Mouse (Mus musculus) liver, embryonic 14.5 days (tissue): ENCODE data around the gene Ccer2. TPM values are rescaled to one million over a fixed set of nuclear protein-coding genes. Genes with fewer than 3 reads are reported as not detected.

Experiments used
- ATAC-seq: fragments of 200-750 bp; cut with Nextera tagmentation; 2 replicates; pipeline ENCODE4 v1.8.0; 2017; ENCODE audit warnings: moderate number of reproducible peaks, mild to moderate bottlenecking, moderate library complexity; ENCODE audit not compliant: insufficient read depth
- DNase-seq, 3 experiments: peaks; one replicate each; pipeline ENCODE4 v3.0.0-alpha.2; 2012 to 2013; ENCODE audit warnings: low read depth in 3 of 3, low spot score in 3 of 3
- H3K27ac ChIP-seq: fragments of 300-500 bp; sonication (generic); 2 replicates; pipeline ENCODE4 v1.5.1; 2014; ENCODE audit warnings: moderate library complexity, mild to moderate bottlenecking, control low read depth, inconsistent platforms
- H3K27me3 ChIP-seq: fragments of 300-500 bp; sonication (generic); 2 replicates; pipeline ENCODE4 v1.6.1; 2014; ENCODE audit warnings: mild to moderate bottlenecking, low read length, moderate library complexity; ENCODE audit not compliant: control insufficient read depth, insufficient read depth
- H3K36me3 ChIP-seq: fragments of 300-500 bp; sonication (generic); replicated peaks from 2 replicates; pipeline ENCODE4 v1.6.1; 2014; ENCODE audit warnings: low read depth; ENCODE audit not compliant: control insufficient read depth, insufficient read depth
- H3K4me1 ChIP-seq, 2 experiments: fragments of 200-500 bp in 1 of 2; fragments of 300-500 bp in 1 of 2; sonication (generic) in 1 of 2; replicated peaks; 2 replicates each; pipeline ENCODE4 v1.6.1; 2012 to 2014; ENCODE audit warnings: antibody characterized with exemption in 1 of 2, inconsistent platforms in 1 of 2, low read length in 1 of 2; ENCODE audit not compliant: control insufficient read depth in 2 of 2, insufficient read depth in 2 of 2
- H3K4me2 ChIP-seq: fragments of 300-500 bp; sonication (generic); 2 replicates; pipeline ENCODE4 v1.6.1; 2014; ENCODE audit warnings: low read depth, mild to moderate bottlenecking, control low read depth, moderate library complexity
- H3K4me3 ChIP-seq, 2 experiments: fragments of 200-500 bp in 1 of 2; fragments of 300-500 bp in 1 of 2; sonication (generic) in 1 of 2; 2 replicates each; pipeline ENCODE4 v1.5.1; 2012 to 2014; ENCODE audit warnings: low read depth in 2 of 2, low read length in 2 of 2, mild to moderate bottlenecking in 2 of 2, control low read depth in 1 of 2, inconsistent platforms in 1 of 2, moderate library complexity in 1 of 2; ENCODE audit not compliant: insufficient read depth in 1 of 2
- H3K9ac ChIP-seq: fragments of 300-500 bp; sonication (generic); replicated peaks from 2 replicates; pipeline ENCODE4 v1.6.1; 2014; ENCODE audit warnings: mild to moderate bottlenecking, control low read depth, moderate library complexity
- H3K9me3 ChIP-seq: fragments of 300-500 bp; sonication (generic); 2 replicates; pipeline ENCODE4 v1.6.1; 2016; ENCODE audit warnings: low read length, mixed read lengths; ENCODE audit not compliant: control insufficient read depth
- CTCF ChIP-seq: IDR thresholded peaks from 2 replicates; pipeline ENCODE4 v1.5.1; 2016; ENCODE audit warnings: antibody characterized with exemption, low read depth, control low read depth
- EP300 ChIP-seq: IDR thresholded peaks from 2 replicates; pipeline ENCODE4 v1.6.1; 2016; ENCODE audit warnings: antibody characterized with exemption, low read depth
- WGBS: fragments of 180-500 bp; shearing (Covaris S2); extraction: QIAGEN DNeasy Blood & Tissue Kit; methylation state at CpG from one replicate; pipeline ENCODE4 v1.1.7; 2014; ENCODE audit not compliant: insufficient replicate concordance; 5-methylcytosine and 5-hydroxymethylcytosine counted together
- polyA plus RNA-seq, 2 experiments: library from polyadenylated mRNA; depleted of rRNA in 1 of 2; stranded (reverse) in 1 of 2; unstranded in 1 of 2; fragments of >200 nt; fragmentation: Nextera tagmentation in 1 of 2; extraction: Ambion mirVana in 1 of 2; gene quantifications; 2 replicates each; pipeline versions ENCODE4 v1.2.1 to v1.2.3; 2012 to 2014

Gene Ccer2
- polyA plus RNA-seq (2012; rRNA removed) (not detected in 2 replicates), polyA plus RNA-seq (2014; fragmentation: Nextera tagmentation; extraction: Ambion mirVana) (not detected in 2 replicates)

GRCm38 (mm10) chr7:28756079-28756478, at the start of gene Ccer2:
Ccer2 (plus strand) TSS chr7:28756174.
- WGBS, result 6% methylated on average over 17 of the region's 17 CpGs
- no peak for DNase-seq
- Histone ChIP-seq H3K4me2 (no peak within 1 kb of the TSS), H3K4me1 (no peaks in the 10 kb centered on the region), H3K9ac (no peak within 1 kb of the TSS), H3K36me3 (no peaks in the 10 kb centered on the region), H3K27me3 (peaks cover 4% of the 10 kb centered on the region), H3K9me3 (no peaks in the 10 kb centered on the region), H3K4me3 (no peak within 1 kb of the TSS), H3K27ac (no peak within 1 kb of the TSS)
- no peak for ATAC-seq
- no peak for TF ChIP-seq EP300
- no peak for TF ChIP-seq CTCF

- Histone ChIP-seq H3K9ac (no peak overlapping the region), H3K36me3 (no peaks in the 10 kb centered on the region), H3K27me3 (no peaks in the 10 kb centered on the region), H3K4me3 (no peak overlapping the region), H3K9me3 (no peaks in the 10 kb centered on the region), H3K4me1 (no peaks in the 10 kb centered on the region), H3K4me2 (no peak overlapping the region), H3K27ac (no peak overlapping the region)
- DNase-seq (no peak), ATAC-seq (no peak)
- TF ChIP-seq CTCF, result no peak
- TF ChIP-seq EP300, result no peak
Measured at GRCm38 (mm10) chr7:28709454-28709853, 46.5 kb upstream of the Ccer2 start.

GRCm38 (mm10) chr7:28710962-28711361, 45.0 kb upstream of the Ccer2 start:
- 60% methylated on average over 3 of the region's 3 CpGs for WGBS
- no peak for ATAC-seq
- no peak for TF ChIP-seq EP300
- peak; percentile 57 for TF ChIP-seq CTCF
- H3K27ac ChIP-seq, result no peak overlapping the region
- no peaks in the 10 kb centered on the region for H3K9me3 ChIP-seq
- no peak overlapping the region for H3K4me2 ChIP-seq
- no peak for DNase-seq
- no peaks in the 10 kb centered on the region for H3K4me1 ChIP-seq
- H3K4me3 ChIP-seq, result no peak overlapping the region
- no peaks in the 10 kb centered on the region for H3K36me3 ChIP-seq
- H3K27me3 ChIP-seq, result no peaks in the 10 kb centered on the region; the same call in 1 of the 2 replicates
- H3K9ac ChIP-seq, result no peak overlapping the region

- Histone ChIP-seq H3K27ac (no peak overlapping the region), H3K9ac (no peak overlapping the region), H3K4me3 (no peak overlapping the region), H3K27me3 (no peaks in the 10 kb centered on the region; the same call in 1 of the 2 replicates), H3K4me1 (no peaks in the 10 kb centered on the region), H3K4me2 (no peak overlapping the region), H3K9me3 (no peaks in the 10 kb centered on the region), H3K36me3 (no peaks in the 10 kb centered on the region)
- TF ChIP-seq EP300 (no peak), CTCF (no peak)
- no peak for DNase-seq
- ATAC-seq, result no peak
- WGBS, result 67% methylated on average over 5 of the region's 5 CpGs
Measured at GRCm38 (mm10) chr7:28714667-28715066, 41.3 kb upstream of the Ccer2 start.

DNA sequence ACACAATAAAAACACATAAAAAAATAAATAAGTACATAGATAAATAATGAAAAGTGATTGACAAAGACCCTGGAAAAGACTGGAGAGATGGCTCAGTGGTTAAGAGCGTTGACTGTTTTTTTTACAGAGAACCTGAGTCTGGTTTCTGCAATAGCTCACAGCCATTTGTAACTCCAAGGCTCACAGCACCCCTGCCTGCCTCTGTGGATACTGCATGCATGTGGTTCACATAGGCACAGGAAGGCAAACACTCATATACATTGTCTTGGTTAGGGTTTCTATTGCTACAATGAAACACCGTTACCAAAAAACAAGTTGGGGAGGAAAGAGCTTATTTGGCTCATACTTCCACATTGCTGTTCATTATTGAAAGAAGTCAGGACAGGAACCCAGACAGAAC, 40.4 kb upstream of the Ccer2 start:
- H3K4me2 ChIP-seq, result no peak overlapping the region
- H3K27ac ChIP-seq, result no peak overlapping the region
- no peaks in the 10 kb centered on the region; the same call in 1 of the 2 replicates for H3K27me3 ChIP-seq
- 65% methylated on average over 2 of the region's 2 CpGs for WGBS
- no peaks in the 10 kb centered on the region for H3K9me3 ChIP-seq
- no peak for TF ChIP-seq EP300
- TF ChIP-seq CTCF, result 0 out of 2 replicates have a peak, but pooled peaks have one; percentile 1
- ATAC-seq, result no peak
- no peak overlapping the region for H3K4me3 ChIP-seq
- DNase-seq, result no peak
- H3K9ac ChIP-seq, result no peak overlapping the region
- H3K4me1 ChIP-seq, result no peaks in the 10 kb centered on the region
- no peaks in the 10 kb centered on the region for H3K36me3 ChIP-seq
